Mouse (Mus musculus) liver, postnatal 0 days (tissue): Measurements from ENCODE around the gene Nasp.

Source experiments
- CTCF ChIP-seq: sonication (generic); IDR thresholded peaks from 2 replicates; pipeline ENCODE4 v1.5.1; 2016; ENCODE audit warnings: antibody characterized with exemption, low read depth
- EP300 ChIP-seq: IDR thresholded peaks from 2 replicates; pipeline ENCODE4 v1.6.1; 2016; ENCODE audit warnings: antibody characterized with exemption, low read depth, mild to moderate bottlenecking

- TF ChIP-seq CTCF (no peak), EP300 (no peak)
Measured at GRCm38 (mm10) chr4:116650924-116651796, 23.4 kb upstream of the Nasp start, which contains the start of gene Akr1a1.
